Mouse (Mus musculus): ENCODE measurements at regions not wholly inside any gene's neighbourhood (a gene's known extent, or its start where the extent isn't known, plus 50 kb on each side); places are given as distances from the start of the nearest gene placed in this dataset.

DNA sequence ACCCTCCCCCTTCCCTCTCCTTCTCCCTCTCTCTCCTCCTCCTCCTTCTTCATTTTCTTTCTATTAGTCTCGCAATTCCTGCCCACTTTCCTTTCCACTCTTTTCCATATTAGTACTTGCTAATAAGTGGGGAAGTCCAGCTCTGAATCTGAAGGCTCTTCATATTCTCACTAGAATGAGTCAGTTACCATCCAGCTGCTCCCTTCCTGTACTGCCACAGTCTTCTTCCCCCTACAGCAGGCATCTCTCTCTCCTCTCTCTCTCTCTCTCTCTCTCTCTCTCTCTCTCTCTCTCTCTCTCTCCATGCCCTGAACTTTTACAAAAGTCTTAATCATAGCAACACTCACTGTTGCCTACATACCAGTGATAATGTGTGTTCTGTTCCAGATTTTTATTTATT is 226.6 kb upstream of the Pter start:
- DNase-seq = no peak

GRCm38 (mm10) chr2:12699331-12699730 is 224.5 kb upstream of the Pter start:
- DNase-seq = no peak

DNA sequence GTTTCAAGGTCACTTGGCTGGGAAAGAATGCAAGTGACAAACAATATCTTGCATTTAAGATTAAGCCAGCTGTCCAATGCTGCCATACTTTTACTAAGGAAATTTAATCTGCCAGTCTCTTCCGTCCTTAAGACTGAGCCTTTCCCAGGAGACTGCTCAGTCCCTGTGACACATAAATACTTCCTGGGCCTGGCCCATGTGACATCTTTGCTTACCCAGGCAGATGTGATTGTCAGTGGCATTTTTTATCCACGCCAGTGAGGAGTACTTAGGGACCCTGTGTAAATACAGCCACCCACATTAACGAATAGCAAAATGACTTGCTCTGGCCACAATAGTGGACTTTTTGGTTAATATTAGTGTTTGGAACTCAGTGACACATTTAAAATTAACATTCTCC is 216.3 kb upstream of the Pter start:
- DNase-seq = no peak

- DNase-seq = peak; percentile 35 to 54
Measured at GRCm38 (mm10) chr2:12709156-12709923, 214.5 kb upstream of the Pter start.

DNA sequence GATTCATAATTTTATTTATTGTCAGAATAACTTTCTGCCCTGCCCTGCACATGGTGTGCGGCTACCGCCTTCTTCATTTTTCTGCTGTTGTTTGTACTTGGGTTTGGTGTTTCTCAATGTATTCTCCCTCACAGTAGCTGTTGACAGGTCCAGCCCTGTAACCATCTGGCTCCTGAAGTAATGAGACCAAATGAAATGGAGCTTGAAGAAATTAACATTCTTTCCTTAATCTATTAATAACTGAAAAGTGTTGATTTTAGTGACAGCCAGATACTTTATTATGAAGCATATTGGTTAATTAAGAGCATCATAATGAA is 214.0 kb upstream of the Pter start:
- DNase-seq = peak in 1 of 2 experiments; percentile 3

- no peak for DNase-seq
Measured at GRCm38 (mm10) chr2:12716124-12717012, 207.5 kb upstream of the Pter start.

GRCm38 (mm10) chr2:12729251-12729650 is 194.6 kb upstream of the Pter start:
- no peak for DNase-seq

GRCm38 (mm10) chr2:12737140-12737539 is 186.7 kb upstream of the Pter start:
- no peak for DNase-seq

GRCm38 (mm10) chr2:12746856-12747255 is 177.0 kb upstream of the Pter start:
- DNase-seq = no peak

- DNase-seq = no peak
Measured at GRCm38 (mm10) chr2:12758816-12759215, 165.0 kb upstream of the Pter start.

GRCm38 (mm10) chr2:12759931-12760330 is 163.9 kb upstream of the Pter start:
- DNase-seq = no peak

DNA sequence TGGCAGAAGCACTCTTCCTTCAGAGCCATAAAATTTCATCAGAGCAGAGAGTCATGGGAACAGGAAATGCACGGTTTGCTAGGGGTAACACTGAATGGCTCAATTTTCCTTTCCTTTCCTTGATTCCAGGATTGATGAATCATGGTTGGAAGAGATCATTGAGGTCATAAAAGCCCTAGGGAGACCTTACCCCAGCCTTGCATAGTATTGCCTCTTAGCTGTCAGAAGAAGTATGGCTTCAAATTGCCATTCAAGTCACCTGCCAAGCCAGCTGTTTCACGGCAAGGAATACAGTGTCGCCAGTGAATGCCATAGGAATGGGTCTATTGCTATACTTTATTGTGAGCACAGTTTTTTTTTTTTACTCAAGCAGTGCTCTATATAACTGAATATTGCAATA is 162.4 kb upstream of the Pter start:
- DNase-seq = no peak

- DNase-seq = no peak
Measured at GRCm38 (mm10) chr2:12764510-12764909, 159.3 kb upstream of the Pter start.

DNA sequence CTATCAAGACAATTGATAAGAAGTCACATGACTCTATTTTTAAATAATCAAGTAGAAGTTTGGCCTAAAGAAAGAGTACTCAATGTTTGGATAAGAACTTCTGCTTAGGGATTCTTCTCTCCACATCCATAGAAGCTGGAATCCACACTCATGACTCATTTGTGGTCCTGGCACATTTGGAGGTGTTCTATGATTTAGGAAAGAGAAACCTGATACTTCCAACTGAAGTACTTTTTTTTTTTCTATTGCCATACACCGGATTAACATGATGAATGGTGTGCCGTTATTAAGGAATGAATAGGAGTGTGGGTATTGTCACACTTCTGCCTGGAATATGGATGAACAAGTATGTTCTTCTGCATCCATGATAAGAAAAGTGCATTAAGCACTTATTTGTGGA is 158.5 kb upstream of the Pter start:
- DNase-seq = no peak

- peak in 1 of 2 experiments; percentile 1 for DNase-seq
Measured at GRCm38 (mm10) chr2:12776866-12777265, 147.0 kb upstream of the Pter start.

DNA sequence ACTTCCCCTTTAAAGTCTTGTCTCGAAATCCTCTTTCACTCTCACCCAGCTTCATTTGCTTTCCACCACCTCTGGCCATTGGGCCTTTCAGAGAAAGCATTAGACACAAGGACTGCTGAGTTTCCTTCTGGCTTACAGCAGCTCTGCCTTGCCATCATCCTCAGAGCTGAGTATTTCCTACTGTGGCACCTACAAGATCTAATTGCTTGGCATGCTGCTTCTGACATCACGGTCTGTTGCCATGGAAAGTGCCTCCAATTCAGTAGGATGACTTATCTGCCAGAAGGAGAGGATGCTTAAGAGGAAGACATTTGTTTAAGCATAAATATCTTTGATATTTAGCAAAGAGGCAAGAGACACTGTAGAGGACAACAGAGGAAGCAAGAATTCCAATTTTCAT is 146.1 kb upstream of the Pter start:
- no peak for DNase-seq

DNA sequence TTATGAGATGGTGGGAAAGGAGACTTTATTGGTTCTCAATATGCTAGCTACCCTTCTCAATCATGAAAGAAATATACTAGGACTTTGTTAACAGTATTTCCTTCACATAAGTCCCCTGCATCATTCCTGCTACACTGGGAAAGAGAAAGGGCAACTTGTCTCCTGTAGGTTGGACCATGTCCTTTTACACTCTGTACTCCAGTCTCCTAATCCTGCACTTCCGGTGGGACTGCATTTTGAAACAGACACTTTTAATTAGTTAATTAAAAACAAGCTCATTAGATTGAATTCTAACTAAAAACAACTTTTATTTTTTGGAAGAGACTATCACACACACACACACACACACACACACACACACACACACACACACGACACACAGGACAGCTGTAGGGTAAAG is 131.2 kb upstream of the Pter start:
- no peak for DNase-seq

GRCm38 (mm10) chr2:12797615-12798169 is 126.1 kb upstream of the Pter start:
- DNase-seq = no peak

GRCm38 (mm10) chr2:12799153-12799925 is 124.5 kb upstream of the Pter start:
- no peak for DNase-seq

DNA sequence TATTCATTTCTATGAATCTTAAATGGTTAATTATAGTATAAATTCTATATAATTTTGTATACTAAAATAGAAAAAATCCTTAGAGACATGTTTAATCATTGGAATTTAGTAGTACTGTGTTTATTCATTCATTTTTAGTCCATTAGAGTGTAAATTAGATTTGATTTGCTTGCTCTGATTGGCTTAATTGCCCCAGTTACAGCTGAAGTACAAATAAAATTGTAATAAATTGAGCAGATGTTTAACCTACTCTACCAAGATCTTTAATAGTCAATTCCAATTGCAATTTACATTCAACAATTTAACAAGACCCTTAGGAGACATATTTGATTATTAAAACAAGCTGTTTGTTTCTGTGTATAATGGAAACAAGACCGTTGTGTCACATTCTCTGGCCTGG is 121.2 kb upstream of the Pter start:
- DNase-seq = no peak

GRCm38 (mm10) chr2:12805096-12805495 is 118.7 kb upstream of the Pter start:
- no peak for DNase-seq

DNA sequence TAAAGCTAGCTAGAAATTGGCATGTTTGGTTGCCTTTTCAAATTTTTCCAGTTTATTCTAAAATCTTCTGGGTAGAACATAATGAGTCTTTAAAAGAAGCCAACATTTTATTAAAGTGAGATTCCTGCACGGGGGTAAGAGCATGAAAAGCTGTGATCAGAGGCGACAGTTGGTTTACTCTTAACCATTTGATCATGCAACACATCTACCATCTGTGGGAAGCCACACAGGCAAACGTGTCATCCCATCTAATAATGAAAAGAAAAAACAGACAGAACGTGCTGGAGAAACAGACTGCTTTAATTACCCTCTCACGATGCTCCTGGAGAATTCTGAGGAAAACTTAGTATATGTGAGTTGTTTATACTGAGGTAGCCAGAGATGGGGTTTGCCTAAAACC is 115.4 kb upstream of the Pter start:
- no peak for DNase-seq

DNA sequence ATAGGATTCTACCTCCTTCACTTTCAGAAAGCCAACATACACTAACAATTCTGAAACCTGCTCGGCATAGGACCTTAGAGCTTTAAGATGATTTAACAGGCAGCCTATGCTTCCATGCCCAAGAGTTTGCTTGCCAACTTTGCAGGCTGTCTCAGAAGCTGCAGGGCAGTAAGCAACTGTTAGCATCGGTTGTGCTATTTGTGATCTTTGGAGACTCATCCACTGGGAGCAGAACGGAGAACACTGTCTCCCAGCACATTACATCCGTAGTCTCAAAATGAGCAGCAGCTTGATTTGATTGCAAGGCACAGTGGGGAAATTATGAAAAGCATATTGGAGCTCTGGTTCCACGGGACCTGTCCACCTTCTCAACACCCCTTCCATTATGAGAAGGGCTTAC is 108.5 kb upstream of the Pter start:
- no peak for DNase-seq
